Mouse (Mus musculus): ENCODE results near the gene Dock8.

- TF ChIP-seq CTCF (IDR thresholded peaks at IDR 0.05; ENCODE audit: control insufficient read depth, insufficient read depth, insufficient read length) (no peak), MYOG (IDR thresholded peaks at IDR 0.05; ENCODE audit: control insufficient read depth, extremely low read depth, insufficient read length) (no peak), MAX (IDR thresholded peaks at IDR 0.05) (no peak), USF1 (IDR thresholded peaks at IDR 0.05; ENCODE audit: low read depth) (no peak)
Observed at GRCm38 (mm10) chr19:25052355-25052754, 53.0 kb downstream of the Dock8 start.
